Mouse (Mus musculus) ovary, postnatal 36 days (tissue): ENCODE results near the gene Impdh1.

Source experiments
- DNase-seq: peaks from one replicate; pipeline ENCODE4 v3.0.0; 2022; ENCODE audit warnings: low spot score, mixed read lengths

Gene Impdh1

GRCm38 (mm10) chr6:29213436-29213835 lies 2.7 kb downstream of the Impdh1 start:
- DNase-seq = no peak

DNA sequence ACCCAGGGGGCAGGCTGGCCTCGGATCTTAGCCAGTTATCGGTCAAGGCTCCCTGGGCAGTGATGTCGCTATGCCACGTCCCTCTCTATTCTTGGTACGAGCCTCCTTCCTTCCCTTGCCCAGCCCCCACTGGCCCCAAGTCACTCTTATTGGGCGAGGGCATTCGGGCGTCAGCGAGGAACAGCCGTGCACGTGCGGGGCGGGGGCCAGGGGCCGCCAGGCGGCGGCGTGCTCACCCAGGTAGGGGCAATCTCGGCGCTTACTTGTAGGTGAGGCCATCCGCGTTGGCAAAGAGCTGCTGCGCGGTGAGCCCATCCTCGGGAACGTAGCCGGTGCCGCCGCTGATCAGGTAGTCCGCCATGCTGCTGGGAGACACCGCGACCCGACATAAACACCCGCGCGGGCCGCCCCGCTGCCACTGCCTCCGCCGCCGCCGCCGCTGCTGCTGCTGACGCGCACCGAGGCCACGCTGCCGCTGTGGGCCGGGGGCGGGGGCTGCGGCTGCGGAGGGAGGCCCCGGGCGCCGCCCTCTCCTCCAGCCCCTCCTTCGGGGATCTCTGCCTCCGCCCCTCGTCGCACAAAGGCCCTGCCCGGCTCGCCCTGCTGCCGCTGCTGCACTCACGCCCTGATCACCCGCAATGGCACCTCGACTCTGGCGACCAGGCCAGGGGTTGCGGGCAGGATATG lies 4.2 kb downstream of the Impdh1 start:
- DNase-seq = peak; percentile 86

GRCm38 (mm10) chr6:29211146-29211545 lies 5.0 kb downstream of the Impdh1 start:
- no peak for DNase-seq

GRCm38 (mm10) chr6:29210231-29210936 lies 5.8 kb downstream of the Impdh1 start:
- no peak for DNase-seq

DNA sequence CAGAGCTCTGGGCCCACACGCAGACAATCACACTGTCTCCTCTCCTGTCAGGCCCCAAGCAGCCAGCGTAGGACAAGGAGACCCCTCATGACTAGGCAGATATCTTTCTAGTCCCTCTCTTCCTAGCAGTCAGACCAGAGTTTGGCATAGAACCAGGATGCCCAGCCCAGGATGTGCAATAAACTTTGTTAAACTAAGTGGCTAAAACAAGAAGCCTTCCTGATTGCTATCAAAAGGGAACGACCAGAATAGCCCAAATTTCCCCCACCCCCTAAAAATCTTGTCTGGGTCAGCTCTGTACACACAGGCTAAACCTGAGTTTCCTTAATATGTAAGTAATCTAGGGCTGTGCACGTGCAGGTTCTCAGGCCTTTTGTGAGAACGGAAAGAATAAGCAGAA lies 8.0 kb downstream of the Impdh1 start:
- no peak for DNase-seq

DNA sequence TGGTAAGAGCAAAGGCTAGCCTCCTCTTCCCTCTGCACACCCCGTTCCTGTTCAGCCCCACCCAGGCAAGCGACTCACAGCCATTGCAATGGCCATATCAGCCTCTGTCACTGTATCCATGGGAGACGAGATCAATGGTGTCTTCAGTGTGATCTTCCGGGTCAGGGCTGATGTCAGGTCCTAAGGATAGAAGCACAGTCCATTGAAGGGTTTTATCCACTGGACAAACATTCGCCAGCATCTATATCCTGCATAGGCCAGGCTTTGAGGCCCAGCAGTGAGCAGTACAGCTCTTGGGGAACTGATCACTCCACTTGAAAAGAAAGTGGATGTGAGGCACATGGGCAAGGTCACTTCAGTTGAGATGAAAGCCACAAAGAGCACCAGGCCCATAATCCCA lies 9.1 kb downstream of the Impdh1 start:
- DNase-seq = no peak

GRCm38 (mm10) chr6:29206006-29206405 lies 10.2 kb downstream of the Impdh1 start:
- no peak for DNase-seq

DNA sequence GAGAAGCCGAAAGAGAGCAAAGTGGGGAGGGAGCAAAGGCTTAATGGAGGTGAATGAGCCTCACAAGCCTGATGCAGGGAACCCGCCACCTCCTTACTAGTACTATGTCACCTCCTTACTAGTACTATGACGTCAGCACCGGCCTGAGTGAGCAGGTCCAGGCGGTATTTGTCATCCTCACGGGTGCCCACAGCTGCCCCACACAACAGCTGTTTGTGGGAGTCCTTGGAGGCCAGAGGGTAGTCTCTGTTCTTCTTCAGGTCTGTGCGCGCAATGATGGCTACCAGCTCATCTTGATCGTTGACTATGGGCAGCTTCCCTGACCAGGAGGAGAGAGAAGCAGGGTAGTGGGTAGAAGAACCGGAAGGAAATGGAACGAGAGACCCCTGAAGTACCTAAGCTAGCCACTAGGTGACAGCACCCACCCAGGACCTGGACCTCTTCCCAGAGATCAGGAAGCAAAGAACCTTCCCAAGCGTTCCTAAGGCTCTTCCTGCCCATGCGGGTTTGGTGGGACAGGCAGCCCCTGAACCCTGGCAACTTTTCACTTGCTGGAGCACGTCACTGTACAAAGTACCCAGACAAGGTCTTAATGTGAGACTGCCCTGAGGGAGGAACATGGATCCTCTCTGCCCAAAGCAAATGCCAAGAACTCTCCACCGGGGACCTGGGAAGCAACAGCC lies 11.1 kb downstream of the Impdh1 start:
- no peak for DNase-seq

GRCm38 (mm10) chr6:29203861-29204585 lies 12.1 kb downstream of the Impdh1 start:
- no peak for DNase-seq

DNA sequence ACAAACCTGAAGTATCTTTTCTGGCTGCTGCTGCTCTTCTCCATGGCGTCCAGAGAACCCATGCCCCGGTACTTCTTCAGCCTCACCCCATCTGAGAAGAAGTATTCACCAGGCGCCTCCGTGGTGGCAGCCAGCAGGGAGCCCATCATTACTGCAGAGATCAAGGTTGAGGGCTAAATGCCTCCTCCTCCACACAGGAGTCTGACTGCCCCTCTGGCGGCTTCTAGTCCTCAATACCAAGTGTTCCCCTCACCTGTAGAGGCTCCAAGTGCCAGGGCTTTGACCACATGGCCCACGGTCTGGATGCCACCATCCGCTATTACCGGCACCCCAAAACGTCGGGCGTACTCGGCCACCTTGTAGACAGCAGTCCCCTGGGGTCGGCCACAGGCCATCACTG lies 13.1 kb downstream of the Impdh1 start:
- DNase-seq = no peak

DNA sequence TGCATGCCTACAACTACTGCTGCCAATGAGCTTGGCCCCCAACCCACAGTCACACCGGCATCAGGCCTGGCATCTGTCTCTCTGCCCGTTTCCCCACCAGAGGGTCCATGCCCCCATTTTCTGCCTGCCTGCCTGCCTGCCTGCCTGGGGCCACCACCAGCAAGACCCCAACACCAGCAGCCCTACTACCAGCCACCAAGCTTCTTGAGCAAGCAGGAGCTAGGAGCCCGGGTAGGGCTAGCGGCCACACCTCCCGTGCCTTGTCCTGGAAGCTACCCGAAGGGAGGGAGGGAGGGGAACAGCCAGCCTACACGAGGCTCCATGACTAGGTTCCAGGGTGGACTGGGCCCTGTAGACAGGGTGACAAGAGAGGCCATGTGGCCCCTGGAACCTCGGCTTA lies 14.2 kb downstream of the Impdh1 start:
- no peak for DNase-seq

GRCm38 (mm10) chr6:29201341-29201740 lies 14.8 kb downstream of the Impdh1 start:
- DNase-seq = no peak

- no peak for DNase-seq
Observed at GRCm38 (mm10) chr6:29200496-29200895, 15.7 kb downstream of the Impdh1 start.

- no peak for DNase-seq
Observed at GRCm38 (mm10) chr6:29199223-29199855, 16.8 kb downstream of the Impdh1 start.

GRCm38 (mm10) chr6:29198309-29199222 lies 17.6 kb downstream of the Impdh1 start:
- DNase-seq = peak; percentile 86

DNA sequence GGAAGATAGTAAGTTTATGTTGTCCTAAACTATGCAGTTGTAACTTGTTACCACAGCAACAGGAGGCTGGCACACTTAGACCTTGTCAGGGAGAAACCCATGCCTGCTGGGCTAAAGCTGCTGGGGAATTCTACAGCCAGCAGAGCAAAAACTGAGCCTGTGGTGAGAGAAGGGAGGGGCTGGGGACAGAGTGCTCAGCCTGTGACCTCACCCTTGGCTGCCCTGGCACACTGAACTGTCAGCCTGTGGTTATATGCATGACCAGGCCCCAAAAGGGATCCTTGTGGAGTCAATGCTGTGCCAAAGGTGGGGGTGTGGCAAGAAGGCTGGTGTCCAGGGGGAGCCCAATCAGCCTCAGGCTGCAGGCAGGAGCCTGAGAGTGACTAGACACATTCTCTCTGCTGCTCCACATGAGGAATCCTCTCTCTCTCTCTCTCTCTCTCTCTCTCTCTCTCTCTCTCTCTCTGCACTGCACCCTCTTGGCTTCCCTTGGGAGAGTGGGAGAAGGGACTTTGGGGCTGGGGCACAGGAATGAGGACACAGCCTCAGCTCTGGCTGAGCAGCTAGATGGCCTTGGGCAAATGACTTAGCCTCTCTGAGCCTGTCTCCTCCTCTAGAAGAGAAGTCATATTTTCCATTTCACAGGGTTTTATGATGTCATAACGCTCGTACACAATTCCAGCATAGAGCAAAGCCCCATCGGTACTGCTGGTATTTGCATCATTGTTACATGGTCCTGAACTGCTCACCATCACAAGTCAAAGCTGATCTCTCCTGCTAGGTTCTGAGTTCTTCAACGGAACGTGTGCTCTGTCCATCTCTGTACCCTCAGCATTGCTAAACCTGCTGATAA lies 20.1 kb downstream of the Impdh1 start:
- DNase-seq = peak; percentile 47

DNA sequence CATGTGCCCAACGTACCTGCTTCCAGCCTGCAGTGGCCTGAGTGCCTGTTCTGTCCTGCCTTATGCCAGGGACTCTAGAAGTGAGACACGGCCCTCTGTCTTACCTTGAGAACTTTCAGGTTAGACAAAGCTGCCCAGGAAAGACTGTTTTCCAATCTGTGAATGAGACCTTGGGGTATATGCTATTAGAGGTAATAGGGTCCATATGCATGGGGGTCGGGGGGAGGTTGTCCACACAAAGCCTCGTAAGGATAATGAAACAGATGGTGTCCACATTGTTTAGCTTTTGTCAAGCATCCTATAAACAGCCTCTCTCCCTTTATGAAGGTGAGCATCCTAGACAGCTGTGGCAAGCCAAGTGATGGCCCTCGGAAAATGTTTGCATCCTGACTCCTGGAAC lies 21.0 kb downstream of the Impdh1 start:
- peak; percentile 1 for DNase-seq

GRCm38 (mm10) chr6:29193961-29194750 lies 22.0 kb downstream of the Impdh1 start:
- peak; percentile 3 for DNase-seq

GRCm38 (mm10) chr6:29187936-29188335 lies 28.2 kb downstream of the Impdh1 start:
- peak; percentile 1 for DNase-seq
